Mouse (Mus musculus) liver, adult 2 months (tissue): ENCODE measurements around the gene Cacna2d3.

Experiments used
- CTCF ChIP-seq: fragments of 200-500 bp; IDR thresholded peaks from 2 replicates; pipeline ENCODE4 v1.5.1; 2011; ENCODE audit warnings: low read depth, low read length, control low read depth
- POLR2A ChIP-seq: fragments of 200-500 bp; IDR thresholded peaks from 2 replicates; pipeline ENCODE4 v1.6.1; 2011; ENCODE audit warnings: low read length, control low read depth; ENCODE audit not compliant: insufficient read depth; ENCODE audit errors: extremely low read depth

- TF ChIP-seq POLR2A (no peak), CTCF (no peak)
Observed at GRCm38 (mm10) chr14:29191426-29191825, 530.2 kb downstream of the Cacna2d3 start.
